Mouse (Mus musculus): Measurements from ENCODE around the gene Mpp6.

DNA sequence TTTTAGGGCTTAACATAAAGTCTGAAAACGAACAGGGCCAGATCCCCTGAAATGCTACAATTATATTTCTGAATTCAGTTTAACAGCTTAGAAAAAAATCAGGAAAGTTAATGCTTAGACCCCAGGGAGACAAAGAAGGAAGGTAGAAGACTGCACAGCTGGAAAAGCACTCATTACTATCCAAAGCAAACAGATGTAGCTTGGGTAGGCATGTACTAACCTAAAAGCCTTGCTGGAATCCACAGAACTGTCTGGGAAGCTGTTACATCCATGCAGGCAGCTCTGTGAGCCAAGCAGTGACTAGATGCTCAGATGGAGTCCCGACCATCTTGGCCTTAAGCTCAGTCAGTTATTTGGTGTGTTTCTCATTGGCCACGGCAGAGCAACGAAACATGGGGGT lies 24.8 kb upstream of the Mpp6 start:
- TF ChIP-seq POLR2A (IDR thresholded peaks at IDR 0.05; ENCODE audit: insufficient read depth, low read depth, low read length), result no peak
- no peak for TF ChIP-seq CTCF (IDR thresholded peaks at IDR 0.05; ENCODE audit: insufficient read depth, low read depth, low read length)
